Mouse (Mus musculus) cerebellum, postnatal 10 days (tissue): Measurements from ENCODE around the gene Zbtb17.
A peak's percentile ranks its signal among the peaks of the same experiment; 100 is the strongest.

Source experiments
- DNase-seq, 2 experiments: peaks; one replicate each; pipeline ENCODE4 v3.0.0; 2021; ENCODE audit warnings: mixed read lengths in 2 of 2

Gene Zbtb17

DNA sequence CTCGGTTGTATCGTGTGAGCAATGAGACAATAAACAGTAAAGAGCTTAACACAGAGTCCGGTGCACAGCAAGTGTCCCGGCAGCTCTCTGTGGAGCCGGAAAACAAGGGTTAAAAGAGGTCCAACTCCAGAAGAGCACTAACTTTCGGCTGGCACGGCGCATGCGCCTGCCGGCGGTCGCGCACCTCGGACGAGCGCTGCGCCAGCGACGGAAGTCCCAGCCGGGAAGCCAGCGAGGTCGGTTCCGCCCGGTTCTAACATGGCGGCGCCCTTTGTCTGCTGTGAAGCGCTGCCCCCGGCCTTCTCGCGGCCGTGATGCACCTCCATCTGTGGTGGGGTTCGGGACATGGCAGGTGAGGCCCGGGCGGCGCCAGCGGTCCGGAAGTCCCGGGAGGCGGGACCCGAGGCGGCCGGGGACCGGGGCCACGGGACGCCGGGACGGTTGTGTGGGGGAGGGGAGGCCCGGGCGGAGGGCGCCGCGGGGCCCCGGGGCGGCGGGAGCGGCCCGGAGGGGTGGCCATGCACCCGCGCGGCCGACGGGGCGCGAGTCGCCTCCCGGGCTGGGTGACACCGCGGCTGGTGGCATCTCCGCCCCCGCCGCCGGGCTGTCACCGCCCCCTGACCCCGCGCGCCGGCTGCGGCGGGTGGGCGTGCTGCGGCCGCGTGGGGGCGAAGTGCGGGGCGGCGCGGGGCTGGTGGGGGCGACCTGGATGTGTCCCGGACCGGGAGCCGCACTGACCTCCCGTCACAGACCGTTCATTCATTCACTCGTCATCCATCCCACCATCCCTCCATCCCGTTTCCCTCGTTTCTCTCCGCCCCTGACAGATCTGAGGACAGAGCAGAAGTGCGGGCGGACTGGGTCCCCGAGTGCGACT lies at the start of gene Zbtb17:
Gene Zbtb17 (plus strand): TSS at position 204 of the 877 bp plus-strand sequence.
- DNase-seq: peak; percentile 94 to 95

- DNase-seq: no peak
These were observed 49.7 kb upstream of the Zbtb17 start for GRCm38 (mm10) chr4:141394751-141395150.

GRCm38 (mm10) chr4:141397861-141398260 lies 46.6 kb upstream of the Zbtb17 start:
- DNase-seq: no peak

DNA sequence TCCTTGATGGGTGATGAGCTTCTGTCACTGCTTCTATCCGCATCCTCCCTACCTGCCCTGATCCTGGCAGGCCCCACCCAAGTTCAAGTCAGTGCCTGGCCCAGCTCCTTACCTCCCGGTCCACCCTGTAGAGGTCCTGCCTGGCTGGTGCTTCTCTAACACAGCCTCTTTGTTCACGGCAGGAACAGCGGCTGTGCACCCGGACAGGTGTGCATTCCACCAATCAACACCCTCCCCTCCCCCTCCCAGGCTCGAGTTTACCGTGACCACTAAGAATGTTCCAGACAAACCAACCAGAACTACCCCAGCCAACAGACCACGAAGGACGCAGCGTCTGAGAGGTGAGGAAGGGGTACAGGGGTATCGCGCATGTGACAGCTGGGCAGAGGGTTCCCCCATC lies 45.9 kb upstream of the Zbtb17 start, which contains the start of gene Clcnka:
Gene Clcnka (minus strand): TSS at position 180 of the 400 bp plus-strand sequence.
- no peak for DNase-seq

DNA sequence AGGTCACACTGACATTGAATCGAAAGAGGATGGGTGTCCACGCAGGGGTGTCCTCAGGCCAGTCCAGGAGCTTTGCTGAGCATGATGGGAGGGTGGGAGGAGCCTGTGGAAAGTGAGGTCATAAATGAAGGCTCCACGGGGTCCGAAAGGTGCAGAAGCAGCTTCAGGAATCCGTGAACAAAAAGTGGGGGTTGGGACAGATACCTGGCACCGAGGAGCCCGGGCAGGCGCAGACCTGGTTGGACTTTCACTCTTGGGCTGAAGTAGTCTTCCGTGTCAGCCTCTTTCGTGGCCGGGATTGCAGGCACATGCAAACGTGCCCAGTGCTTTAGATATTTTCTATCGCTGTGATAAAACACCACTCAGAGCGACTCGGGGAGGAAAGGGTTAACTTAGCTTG lies 44.3 kb upstream of the Zbtb17 start:
- no peak for DNase-seq

- DNase-seq: peak; percentile 94 to 96
These were observed 39.7 kb upstream of the Zbtb17 start for GRCm38 (mm10) chr4:141404518-141405313.

- no peak for DNase-seq
These were observed 39.2 kb upstream of the Zbtb17 start for GRCm38 (mm10) chr4:141405314-141405622.

- DNase-seq: peak; percentile 54 to 65
These were observed 37.7 kb upstream of the Zbtb17 start for GRCm38 (mm10) chr4:141406516-141407299.

DNA sequence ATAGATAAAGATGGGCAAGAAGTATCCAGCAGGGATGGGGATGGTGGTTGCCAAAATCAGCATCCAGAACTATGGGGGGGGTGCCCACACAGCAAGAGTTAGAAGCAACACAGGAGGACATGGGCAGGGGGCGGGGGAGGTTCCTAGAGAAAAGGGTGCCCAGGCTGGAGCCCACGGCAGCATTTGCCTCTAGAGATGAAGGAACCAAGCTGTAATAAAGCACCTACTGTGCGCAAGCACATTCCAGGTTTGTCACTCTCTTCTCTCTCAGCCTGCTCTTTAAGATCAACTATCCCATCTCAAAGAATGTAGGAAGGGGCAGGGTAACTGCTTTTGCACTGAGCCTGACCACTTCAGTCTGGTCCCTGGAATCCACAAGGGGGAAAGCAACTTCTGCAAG lies 35.9 kb upstream of the Zbtb17 start:
- no peak for DNase-seq

- peak; percentile 48 to 53 for DNase-seq
These were observed 32.9 kb upstream of the Zbtb17 start for GRCm38 (mm10) chr4:141411430-141411992.

DNA sequence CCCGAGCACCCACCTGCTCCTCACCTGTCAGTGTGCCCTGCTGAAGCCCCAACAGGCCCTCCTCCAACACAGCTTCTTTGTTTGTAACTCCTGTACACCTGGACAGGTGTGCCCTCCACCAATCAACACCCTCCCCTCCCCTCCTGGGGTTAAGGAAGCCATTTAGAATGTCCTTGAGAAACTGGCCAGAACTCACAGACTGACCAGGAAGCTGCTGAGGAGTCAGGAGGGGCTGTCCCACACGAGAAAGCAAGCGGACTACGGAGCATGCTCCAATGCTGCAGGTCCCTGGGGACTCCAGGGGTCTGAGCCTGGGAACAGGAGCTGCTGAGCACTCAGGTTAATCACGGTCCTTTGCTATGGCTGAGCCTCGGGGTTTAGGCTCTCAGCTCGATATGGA lies 28.5 kb upstream of the Zbtb17 start, which contains the start of gene Clcnkb:
Gene Clcnkb (minus strand): TSS at position 91 of the 400 bp plus-strand sequence.
- DNase-seq: no peak

DNA sequence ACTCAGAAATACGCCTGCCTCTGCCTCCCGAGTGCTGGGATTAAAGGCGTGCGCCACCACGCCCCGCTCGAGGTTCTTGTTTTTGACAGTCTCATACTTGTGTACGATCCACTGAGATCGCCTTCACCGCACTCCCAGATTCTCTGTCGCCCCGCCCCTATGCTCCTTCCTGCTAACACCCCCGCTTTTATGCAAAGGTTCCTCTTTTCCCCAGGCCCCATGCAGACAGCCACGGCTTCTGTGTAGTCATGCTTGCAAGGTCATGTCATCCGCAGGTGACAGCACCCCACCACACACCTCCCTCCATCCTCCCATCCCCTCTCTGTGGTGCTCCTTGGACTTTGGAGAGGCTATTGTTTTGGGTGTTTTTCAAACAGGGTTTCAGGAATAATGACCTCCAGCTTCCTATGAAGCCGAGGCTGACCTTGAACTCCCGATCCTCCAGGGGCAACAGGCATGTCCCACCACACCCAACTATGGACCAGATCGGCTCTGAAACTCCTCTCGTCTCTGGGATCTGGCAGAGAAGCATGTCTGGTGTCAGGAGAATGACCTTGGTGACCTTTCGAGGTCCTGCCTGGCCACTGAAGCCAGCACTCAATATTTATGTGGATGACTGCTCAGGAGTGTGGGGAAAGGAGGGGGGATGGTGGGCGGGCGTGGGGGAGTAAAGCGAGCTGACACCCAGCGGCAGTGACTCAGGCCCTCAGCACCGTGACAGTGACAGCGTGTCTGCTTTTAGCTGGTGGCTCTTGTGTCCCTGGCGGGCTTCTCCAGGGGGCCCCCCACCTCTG lies 24.9 kb upstream of the Zbtb17 start:
- no peak for DNase-seq

- no peak for DNase-seq
These were observed 24.1 kb upstream of the Zbtb17 start, which contains the start of gene Hspb7 for GRCm38 (mm10) chr4:141420192-141420829. Hspb7 (plus strand) TSS chr4:141420779.

- DNase-seq: no peak
These were observed 23.6 kb upstream of the Zbtb17 start for GRCm38 (mm10) chr4:141420886-141421285.

DNA sequence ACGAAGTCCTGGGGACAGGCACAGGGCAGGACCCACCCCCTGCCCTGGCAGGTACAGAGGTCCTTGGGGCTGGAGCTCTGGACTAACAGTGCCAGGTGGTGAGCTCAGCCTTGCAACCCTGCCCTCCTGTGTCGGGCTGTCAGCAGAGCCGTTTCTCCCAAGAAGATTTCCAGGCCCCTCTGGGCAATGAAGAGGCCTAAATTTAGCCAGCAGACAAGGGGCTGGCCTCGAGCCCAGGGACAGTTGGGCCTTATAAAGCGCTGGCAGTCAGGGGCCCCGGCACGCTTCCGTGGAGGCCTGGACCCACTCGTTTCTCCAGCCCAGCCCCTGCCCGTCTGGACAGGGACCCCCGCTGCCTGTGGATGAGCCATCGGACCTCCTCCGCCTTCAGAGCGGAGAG lies 23.0 kb upstream of the Zbtb17 start:
- DNase-seq: peak; percentile 80 to 85

DNA sequence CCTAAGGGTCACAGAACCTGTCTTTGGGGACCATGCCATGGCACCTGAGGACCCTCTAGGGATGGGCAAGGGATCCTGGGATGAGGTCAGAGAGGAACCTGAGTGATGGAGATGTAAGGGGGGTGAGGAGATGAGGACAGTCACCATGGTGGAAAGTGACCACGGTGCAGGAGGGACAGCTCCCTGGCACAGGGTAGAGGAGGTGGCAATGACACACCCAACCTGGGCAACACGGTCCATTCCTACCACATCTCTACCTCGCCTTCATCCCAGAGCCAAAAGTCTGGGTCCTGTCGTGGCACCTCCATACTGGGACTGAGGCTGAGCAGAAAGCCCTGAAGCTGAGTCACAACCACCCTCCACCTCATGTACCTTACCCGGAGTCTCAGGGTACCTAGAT lies 21.6 kb upstream of the Zbtb17 start:
- DNase-seq: no peak

- DNase-seq: no peak
These were observed 21.2 kb upstream of the Zbtb17 start for GRCm38 (mm10) chr4:141423288-141423687.

DNA sequence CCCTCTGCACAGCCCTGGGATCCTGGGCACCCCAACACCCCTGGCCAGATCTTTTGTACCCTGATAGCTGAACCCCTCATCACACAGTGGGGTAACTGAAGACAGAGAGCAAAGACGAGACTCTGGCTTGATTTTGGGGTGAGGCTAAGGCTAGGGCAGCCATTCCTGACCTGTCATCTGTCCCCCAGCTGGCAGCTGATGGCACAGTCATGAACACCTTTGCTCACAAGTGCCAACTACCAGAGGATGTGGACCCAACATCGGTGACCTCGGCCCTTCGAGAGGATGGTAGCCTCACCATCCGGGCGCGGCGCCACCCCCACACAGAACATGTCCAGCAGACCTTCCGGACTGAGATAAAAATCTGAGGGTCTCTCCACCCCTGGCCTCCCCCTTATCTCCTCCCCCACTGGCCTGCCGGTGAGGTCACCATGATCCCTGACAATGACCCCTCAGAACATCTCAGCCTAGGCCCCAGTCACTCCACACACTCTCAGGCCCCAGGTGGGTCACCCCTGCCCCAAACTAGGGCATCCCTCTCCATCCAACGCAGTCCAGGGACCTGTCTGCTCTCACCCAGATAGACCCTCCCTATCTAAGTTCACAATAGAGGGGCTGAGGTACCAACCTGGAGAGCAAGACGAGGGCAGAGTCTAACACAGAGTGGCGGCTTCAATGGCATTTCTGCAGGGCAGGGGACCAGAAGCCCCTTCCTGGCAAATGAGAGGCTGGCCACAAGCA lies 20.6 kb upstream of the Zbtb17 start:
- no peak for DNase-seq

DNA sequence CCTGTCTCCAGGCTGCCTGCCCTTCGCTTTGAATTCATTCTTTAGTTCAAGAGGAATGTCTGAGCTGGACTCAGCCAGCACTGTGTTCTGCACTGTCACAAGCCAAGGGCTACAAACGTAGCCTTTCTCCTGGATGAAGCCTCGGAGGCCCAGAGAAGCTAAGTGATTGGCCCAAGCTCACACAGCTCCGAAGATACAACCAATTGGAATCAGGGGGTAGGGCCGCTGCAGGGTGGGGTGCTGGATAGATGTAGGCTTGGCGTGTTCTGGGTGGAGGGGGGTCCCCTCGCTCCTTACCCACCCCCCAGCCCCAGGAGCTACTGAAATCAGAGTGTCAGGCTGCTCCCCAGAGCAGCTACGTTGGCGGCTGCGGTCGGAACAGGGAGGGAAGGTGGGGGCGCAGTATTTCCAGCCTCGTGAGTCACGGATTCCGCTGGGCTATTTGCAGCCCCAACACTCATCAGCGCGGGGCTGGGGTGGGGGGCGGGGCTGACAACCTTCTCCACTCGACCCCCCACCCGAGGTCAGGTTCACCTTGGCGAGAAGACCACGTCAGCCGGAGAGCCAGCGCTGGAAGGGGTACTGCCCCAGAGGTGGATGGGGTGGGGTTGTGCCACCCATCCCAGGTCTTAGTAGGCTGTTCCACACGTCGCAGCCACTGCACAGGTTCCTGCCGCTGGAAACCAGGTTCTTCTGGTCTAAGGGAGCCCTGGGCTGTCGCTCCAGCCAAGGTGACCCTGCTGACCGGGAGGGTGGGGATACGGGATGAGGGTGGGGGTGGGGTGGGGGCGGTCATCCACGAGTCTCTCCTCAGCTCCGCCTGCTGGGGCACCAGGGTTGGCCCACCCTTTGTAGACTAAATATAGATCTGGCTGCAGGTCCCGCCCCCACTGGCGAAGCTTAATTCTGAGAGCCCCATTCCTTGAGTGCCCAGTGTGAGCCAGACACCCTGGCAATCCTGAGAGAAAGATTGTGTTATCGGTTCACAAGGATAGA lies 18.7 kb upstream of the Zbtb17 start:
- DNase-seq: peak; percentile 62 to 73
